Comparison of ENCODE assay signal across 7 mouse cellular contexts in the genomic region with DNA sequence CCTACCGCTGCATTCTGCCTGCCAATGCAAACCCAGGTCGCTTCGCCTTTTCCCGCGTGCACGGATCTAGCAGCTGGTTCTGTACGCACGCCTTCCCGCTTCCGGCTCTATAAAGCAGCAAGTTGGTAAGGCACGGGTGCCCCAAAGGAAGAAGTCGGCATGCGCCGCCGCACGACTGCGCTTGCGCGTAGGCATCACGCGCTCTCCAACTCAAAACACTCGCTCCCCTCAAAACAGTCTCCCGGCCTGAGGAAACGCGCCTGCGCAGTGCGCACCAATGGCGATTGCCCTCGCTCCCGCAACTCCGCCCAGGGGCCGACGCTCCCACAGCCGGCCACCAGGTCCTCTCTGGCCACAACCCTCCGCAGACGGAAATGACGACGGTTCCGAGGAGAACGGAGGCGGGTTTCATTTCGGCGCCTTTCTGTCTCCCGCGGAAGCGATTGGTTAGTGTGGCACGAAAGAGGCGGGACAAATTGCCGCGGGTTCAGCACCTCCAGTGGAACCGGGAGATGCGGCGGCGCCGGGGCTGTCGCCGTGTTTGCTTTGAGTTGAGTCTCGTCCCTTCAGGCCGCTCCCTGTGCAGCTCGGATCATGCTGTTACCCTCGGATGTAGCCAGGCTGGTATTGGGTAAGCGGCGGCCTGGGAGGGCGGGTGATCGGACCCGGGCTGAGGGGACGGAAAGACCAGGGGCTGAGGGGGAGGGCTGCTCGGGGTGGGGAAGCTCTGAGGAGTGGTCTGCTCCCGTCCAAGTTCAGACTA. TPM values are rescaled to one million over a fixed set of nuclear protein-coding genes. Genes with fewer than 3 reads are reported as not detected.
DNase-seq lines count a peak whose midpoint lies in the region; ATAC-seq lines count a peak whose summit lies in the region.

Gene Atm (minus strand): TSS at position 183 of the 763 bp plus-strand sequence.
Gene Npat (plus strand): TSS at position 490 of the 763 bp plus-strand sequence.

- no peaks in the 10 kb centered on the region for H3K36me3 ChIP-seq in embryonic facial prominence, embryonic 11.5 days (replicated peaks; ENCODE audit: control insufficient read depth, insufficient read depth, low read depth, low read length)
- H3K36me3 ChIP-seq in limb, embryonic 10.5 days = peaks cover 21% of the 10 kb centered on the region
- no peaks in the 10 kb centered on the region; the same call in 1 of the 2 replicates for H3K36me3 ChIP-seq in midbrain, embryonic 13.5 days

- peak within 1 kb of the TSS; percentile 81 for H3K4me2 ChIP-seq in embryonic facial prominence, embryonic 11.5 days (ENCODE audit: low read depth, low read length)
- peak within 1 kb of the TSS; percentile 96 for H3K4me2 ChIP-seq in midbrain, embryonic 13.5 days (replicated peaks)

- H3K27ac ChIP-seq in embryonic facial prominence, embryonic 11.5 days (replicated peaks; ENCODE audit: low read depth, low read length) = peak within 1 kb of the TSS; percentile 87
- H3K27ac ChIP-seq in limb, embryonic 10.5 days = peak within 1 kb of the TSS; percentile 89
- H3K27ac ChIP-seq in midbrain, embryonic 13.5 days = peak within 1 kb of the TSS; percentile 91

- WGBS in embryonic facial prominence, embryonic 11.5 days = under 1% methylated on average over 66 of the region's 69 CpGs
- WGBS in limb, embryonic 10.5 days = under 1% methylated on average over 69 of the region's 69 CpGs
- WGBS in midbrain, embryonic 13.5 days = under 1% methylated on average over 69 of the region's 69 CpGs

- DNase-seq in adrenal gland, postnatal 14 days = peak; percentile 100
- peak; percentile 100 for DNase-seq in embryonic facial prominence, embryonic 11.5 days (ENCODE audit: low spot score)
- peak; percentile 99 for DNase-seq in kidney, adult 11 months
- DNase-seq in limb, embryonic 10.5 days (ENCODE audit: low spot score) = peak; percentile 99
- DNase-seq in spleen, adult 12 weeks (ENCODE audit: low spot score) = peak; percentile 98

- H3K9me3 ChIP-seq in embryonic facial prominence, embryonic 11.5 days (replicated peaks; ENCODE audit: control insufficient read depth, low read length) = no peaks in the 10 kb centered on the region
- no peaks in the 10 kb centered on the region for H3K9me3 ChIP-seq in limb, embryonic 10.5 days (replicated peaks)
- no peaks in the 10 kb centered on the region for H3K9me3 ChIP-seq in midbrain, embryonic 13.5 days

- H3K4me1 ChIP-seq in embryonic facial prominence, embryonic 11.5 days (ENCODE audit: control insufficient read depth, insufficient read depth, low read length) = no peaks in the 10 kb centered on the region
- H3K4me1 ChIP-seq in limb, embryonic 10.5 days = peaks cover 24% of the 10 kb centered on the region
- peaks cover 34% of the 10 kb centered on the region for H3K4me1 ChIP-seq in midbrain, embryonic 13.5 days (replicated peaks)

- H3K4me3 ChIP-seq in embryonic facial prominence, embryonic 11.5 days (ENCODE audit: low read depth, low read length) = peak within 1 kb of the TSS; percentile 77
- H3K4me3 ChIP-seq in limb, embryonic 10.5 days = peak within 1 kb of the TSS; percentile 79
- H3K4me3 ChIP-seq in midbrain, embryonic 13.5 days (replicated peaks) = peak within 1 kb of the TSS; percentile 67

- no peaks in the 10 kb centered on the region for H3K27me3 ChIP-seq in embryonic facial prominence, embryonic 11.5 days (ENCODE audit: control insufficient read depth, insufficient read depth, low read length)
- no peaks in the 10 kb centered on the region for H3K27me3 ChIP-seq in limb, embryonic 10.5 days (ENCODE audit: low read depth, poor library complexity, severe bottlenecking)
- no peaks in the 10 kb centered on the region for H3K27me3 ChIP-seq in midbrain, embryonic 13.5 days

- peak within 1 kb of the TSS; percentile 92 for H3K9ac ChIP-seq in embryonic facial prominence, embryonic 11.5 days (replicated peaks; ENCODE audit: low read length)
- peak within 1 kb of the TSS; percentile 81 for H3K9ac ChIP-seq in midbrain, embryonic 13.5 days (replicated peaks)

- ATAC-seq in embryonic facial prominence, embryonic 11.5 days (replicated peaks; ENCODE audit: insufficient number of reproducible peaks, low FRiP score, low TSS enrichment, low read depth) = peak; percentile 99
- ATAC-seq in granulocyte monocyte progenitor cell, adult 5-6 weeks (replicated peaks; ENCODE audit: poor library complexity, severe bottlenecking) = peak; percentile 95
- ATAC-seq in midbrain, embryonic 13.5 days = peak; percentile 100

RNA-seq across cellular contexts. Expression of gene Atm, which starts in this region (rescaled TPM):
- 13.7 and 17.3 TPM in 2 replicates for total RNA-seq in adrenal gland, postnatal 14 days (2021)
- polyA plus RNA-seq in embryonic facial prominence, embryonic 11.5 days (2014; fragmentation: Nextera tagmentation; extraction: Ambion mirVana) = 14.9 and 15.2 TPM in 2 replicates
- total RNA-seq in granulocyte monocyte progenitor cell, adult 5-6 weeks (2014; fragmentation: Nextera tagmentation) = 34.1 and 53.2 TPM in 2 replicates
- 39.6 and 57.4 TPM in 2 replicates for total RNA-seq in granulocyte monocyte progenitor cell, adult 5-6 weeks (2017)
- polyA plus RNA-seq in limb, embryonic 10.5 days (2016; fragmentation: Nextera tagmentation; extraction: Ambion mirVana) = 14.3 and 18.3 TPM in 2 replicates
- 14.7 and 16.2 TPM in 2 replicates for polyA plus RNA-seq in midbrain, embryonic 13.5 days (2015; fragmentation: Nextera tagmentation; extraction: Ambion mirVana)

RNA-seq across cellular contexts. Expression of gene Npat, which starts in this region (rescaled TPM):
- total RNA-seq in adrenal gland, postnatal 14 days (2021) = 12.7 and 13.1 TPM in 2 replicates
- polyA plus RNA-seq in embryonic facial prominence, embryonic 11.5 days (2014; fragmentation: Nextera tagmentation; extraction: Ambion mirVana) = 24.6 and 25.9 TPM in 2 replicates
- 28.8 and 30.8 TPM in 2 replicates for total RNA-seq in granulocyte monocyte progenitor cell, adult 5-6 weeks (2014; fragmentation: Nextera tagmentation)
- total RNA-seq in granulocyte monocyte progenitor cell, adult 5-6 weeks (2017) = 19.8 and 26.6 TPM in 2 replicates
- polyA plus RNA-seq in limb, embryonic 10.5 days (2016; fragmentation: Nextera tagmentation; extraction: Ambion mirVana) = 18.8 and 22.0 TPM in 2 replicates
- polyA plus RNA-seq in midbrain, embryonic 13.5 days (2015; fragmentation: Nextera tagmentation; extraction: Ambion mirVana) = 13.5 and 13.6 TPM in 2 replicates

Comparison
In these comparisons a context has a peak if more than half of its experiments do, and no peak if none do; other contexts are left out.
1. Peak in every context shown above with its lines: DNase-seq, ATAC-seq, H3K4me3 ChIP-seq and H3K27ac ChIP-seq.